Mouse (Mus musculus) forebrain, embryonic 11.5 days (tissue): ENCODE data around the gene Stpg3. TPM values are rescaled to one million over a fixed set of nuclear protein-coding genes. Genes with fewer than 3 reads are reported as not detected.
"Not testable (repeated sequence)": the region's sequence is repeated elsewhere in the genome, so short reads cannot be mapped to it uniquely, and the experiment has no call there.

Experiments used
- ATAC-seq: fragments of 200-750 bp; cut with Nextera tagmentation; replicated peaks from 2 replicates; pipeline ENCODE4 v1.8.0; 2017; ENCODE audit warnings: moderate TSS enrichment; ENCODE audit not compliant: low FRiP score
- DNase-seq: peaks from one replicate; pipeline ENCODE4 v3.0.0-alpha.2; 2017; ENCODE audit warnings: low spot score
- H3K27ac ChIP-seq: fragments of 300-500 bp; sonication (generic); 2 replicates; pipeline ENCODE4 v1.5.1; 2014; ENCODE audit warnings: low read depth, low read length
- H3K27me3 ChIP-seq: fragments of 300-500 bp; sonication (generic); 2 replicates; pipeline ENCODE4 v1.6.1; 2014; ENCODE audit warnings: mild to moderate bottlenecking, low read length, mixed read lengths; ENCODE audit not compliant: control insufficient read depth, insufficient read depth
- H3K36me3 ChIP-seq: fragments of 300-500 bp; sonication (generic); 2 replicates; pipeline ENCODE4 v1.6.1; 2014; ENCODE audit warnings: mild to moderate bottlenecking, low read length, moderate library complexity, mixed read lengths; ENCODE audit not compliant: control insufficient read depth, insufficient read depth
- H3K4me1 ChIP-seq: fragments of 300-500 bp; sonication (generic); replicated peaks from 2 replicates; pipeline ENCODE4 v1.6.1; 2014; ENCODE audit warnings: low read length, mixed read lengths; ENCODE audit not compliant: control insufficient read depth, insufficient read depth
- H3K4me2 ChIP-seq: fragments of 300-500 bp; sonication (generic); 2 replicates; pipeline ENCODE4 v1.6.1; 2014; ENCODE audit warnings: low read depth, mild to moderate bottlenecking, low read length, moderate library complexity, mixed read lengths; ENCODE audit not compliant: severe bottlenecking
- H3K4me3 ChIP-seq: fragments of 300-500 bp; sonication (generic); 2 replicates; pipeline ENCODE4 v1.5.1; 2014; ENCODE audit warnings: low read depth, low read length
- H3K9ac ChIP-seq: fragments of 300-500 bp; sonication (generic); 2 replicates; pipeline ENCODE4 v1.6.1; 2014; ENCODE audit warnings: low read length
- H3K9me3 ChIP-seq: fragments of 300-500 bp; sonication (generic); 2 replicates; pipeline ENCODE4 v1.6.1; 2016; ENCODE audit warnings: low read length, mixed read lengths; ENCODE audit not compliant: control insufficient read depth
- WGBS: fragments of 180-500 bp; shearing (Covaris S2); extraction: QIAGEN DNeasy Blood & Tissue Kit; methylation state at CpG from one replicate; pipeline ENCODE4 v1.1.7; 2014; 5-methylcytosine and 5-hydroxymethylcytosine counted together
- polyA plus RNA-seq: library from polyadenylated mRNA; unstranded; fragments of >200 nt; fragmentation: Nextera tagmentation; extraction: Ambion mirVana; gene quantifications from 2 replicates; pipeline ENCODE4 v1.2.1, GENCODE M21; 2014

Gene Stpg3
- polyA plus RNA-seq = not detected in 2 replicates

DNA sequence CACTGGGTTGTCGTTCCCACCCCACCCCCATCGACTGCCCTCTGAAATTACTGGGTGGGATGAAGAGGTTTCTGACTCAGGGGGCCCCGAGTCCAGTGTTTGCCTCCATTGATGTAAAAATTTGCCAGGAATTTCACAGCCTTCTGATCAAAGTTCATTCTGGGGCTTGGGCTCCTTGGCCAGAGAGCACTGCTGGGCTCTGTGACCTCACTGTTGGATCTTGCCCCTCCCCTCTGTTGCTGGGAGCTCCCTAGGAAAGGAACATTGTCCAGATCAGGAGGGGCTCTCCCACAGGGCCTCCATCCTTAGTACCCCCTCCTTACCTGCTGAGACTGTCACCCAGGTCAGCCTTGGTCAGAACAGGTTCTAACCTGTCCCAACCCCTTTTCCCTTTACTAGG lies at the start of gene Stpg3:
Stpg3 (minus strand) TSS at position 194 of the 400 bp plus-strand sequence.
- H3K9me3 ChIP-seq = no peaks in the 10 kb centered on the region
- peaks cover 6% of the 10 kb centered on the region; the same call in 1 of the 2 replicates for H3K4me1 ChIP-seq

DNA sequence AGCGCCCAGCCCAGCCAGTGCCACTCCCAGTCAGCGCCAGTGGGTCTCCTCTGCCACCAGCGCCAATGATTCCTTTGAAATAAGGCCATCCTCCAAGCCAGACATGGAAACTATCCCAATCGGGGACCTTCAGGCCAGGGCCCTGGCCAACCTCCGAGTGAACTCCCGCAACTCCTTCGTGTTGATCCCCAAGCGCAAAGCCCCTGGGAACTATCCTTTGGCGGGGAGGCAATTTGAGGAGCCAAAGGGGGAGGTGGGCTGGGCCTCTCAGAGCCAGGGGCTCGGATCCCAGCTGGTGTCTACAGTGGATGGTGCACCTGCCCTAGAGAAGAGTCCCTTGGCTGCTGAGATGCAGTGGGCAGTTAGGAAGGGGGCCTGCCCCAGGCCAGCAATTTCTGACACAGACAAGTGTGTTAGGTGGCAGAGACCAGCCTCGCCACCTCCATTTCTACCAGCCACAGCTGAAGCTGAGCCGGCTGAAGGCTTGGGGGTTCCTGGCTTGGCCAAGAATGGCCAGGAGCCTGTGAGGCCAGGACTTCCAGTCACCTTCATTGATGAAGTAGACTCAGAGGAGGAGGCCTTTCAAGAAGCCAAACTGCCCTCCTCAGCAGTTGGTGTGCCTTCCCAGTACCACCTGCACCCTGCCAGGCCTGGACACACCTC lies 49.3 kb upstream of the Stpg3 start:
- H3K9me3 ChIP-seq = no peaks in the 10 kb centered on the region
- H3K4me2 ChIP-seq = peak overlapping the region; percentile 100
- DNase-seq (no peak), ATAC-seq (no peak)
- no peaks in the 10 kb centered on the region for H3K36me3 ChIP-seq
- H3K4me1 ChIP-seq = peaks cover 16% of the 10 kb centered on the region
- WGBS = 23% methylated on average over 12 of the region's 12 CpGs
- H3K4me3 ChIP-seq = peak overlapping the region; percentile 77
- no peak overlapping the region for H3K27ac ChIP-seq
- peaks cover 16% of the 10 kb centered on the region for H3K27me3 ChIP-seq
- peak overlapping the region; percentile 63 for H3K9ac ChIP-seq

More for the DNA sequence above, at the start of gene Stpg3:
- 78% methylated on average over 3 of the region's 3 CpGs for WGBS
- Histone ChIP-seq H3K4me2 (no peak within 1 kb of the TSS), H3K9ac (no peak within 1 kb of the TSS), H3K36me3 (no peaks in the 10 kb centered on the region), H3K27me3 (no peaks in the 10 kb centered on the region), H3K4me3 (no peak within 1 kb of the TSS), H3K27ac (no peak within 1 kb of the TSS)
- ATAC-seq = no peak
- DNase-seq = no peak

- H3K27ac ChIP-seq = no peak overlapping the region
- WGBS = under 1% methylated on average over 81 of the region's 82 CpGs
- H3K9ac ChIP-seq = peak overlapping the region; percentile 63
- H3K4me3 ChIP-seq = peak overlapping the region; percentile 77
- DNase-seq (peak; percentile 77), ATAC-seq (peak; percentile 56)
- H3K27me3 ChIP-seq = peaks cover 16% of the 10 kb centered on the region
- peaks cover 16% of the 10 kb centered on the region for H3K4me1 ChIP-seq
- no peaks in the 10 kb centered on the region for H3K36me3 ChIP-seq
- no peaks in the 10 kb centered on the region for H3K9me3 ChIP-seq
- H3K4me2 ChIP-seq = peak overlapping the region; percentile 100
These were observed 48.6 kb upstream of the Stpg3 start for GRCm38 (mm10) chr2:25262795-25263622.

GRCm38 (mm10) chr2:25262291-25262767 lies 47.9 kb upstream of the Stpg3 start, which contains the start of gene Tprn:
Gene Tprn (plus strand): TSS chr2:25262618.
- peaks cover 16% of the 10 kb centered on the region for H3K27me3 ChIP-seq
- peaks cover 16% of the 10 kb centered on the region for H3K4me1 ChIP-seq
- H3K9me3 ChIP-seq = no peaks in the 10 kb centered on the region
- no peaks in the 10 kb centered on the region for H3K36me3 ChIP-seq
- peak; percentile 99 for ATAC-seq
- peak within 1 kb of the TSS; percentile 100 for H3K4me2 ChIP-seq
- peak within 1 kb of the TSS; percentile 77 for H3K4me3 ChIP-seq
- H3K9ac ChIP-seq = peak within 1 kb of the TSS; percentile 63
- WGBS = under 1% methylated on average over 38 of the region's 39 CpGs
- peak; percentile 94 for DNase-seq
- no peak within 1 kb of the TSS for H3K27ac ChIP-seq

DNA sequence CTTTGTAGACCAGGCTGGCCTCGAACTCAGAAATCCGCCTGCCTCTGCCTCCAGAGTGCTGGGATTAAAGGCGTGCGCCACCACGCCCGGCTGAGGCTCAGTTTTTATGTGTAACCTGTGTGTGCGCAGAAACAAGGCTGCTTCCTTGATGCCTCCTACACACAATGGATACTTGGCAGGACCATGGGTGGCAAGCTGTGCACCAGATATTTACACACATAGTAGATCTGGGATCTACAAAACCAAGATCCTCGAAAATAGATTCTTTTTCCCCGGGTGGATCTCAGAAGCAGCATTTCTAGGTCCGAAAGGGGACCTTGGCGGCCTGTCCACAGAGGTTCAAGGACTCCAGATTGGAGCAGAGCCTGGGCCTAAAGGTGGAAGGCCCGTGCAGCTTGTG lies 47.4 kb upstream of the Stpg3 start:
- H3K27me3 ChIP-seq = peaks cover 16% of the 10 kb centered on the region
- DNase-seq = no peak
- H3K9me3 ChIP-seq = no peaks in the 10 kb centered on the region
- H3K27ac ChIP-seq = no peak overlapping the region
- peak overlapping the region; percentile 28; the same call in 1 of the 2 replicates for H3K9ac ChIP-seq
- WGBS = 46% methylated on average over 10 of the region's 12 CpGs
- H3K36me3 ChIP-seq = no peaks in the 10 kb centered on the region
- peaks cover 16% of the 10 kb centered on the region for H3K4me1 ChIP-seq
- peak overlapping the region; percentile 77 for H3K4me3 ChIP-seq
- ATAC-seq = peak; percentile 6; the same call in 1 of the 2 replicates
- H3K4me2 ChIP-seq = peak overlapping the region; percentile 100

DNA sequence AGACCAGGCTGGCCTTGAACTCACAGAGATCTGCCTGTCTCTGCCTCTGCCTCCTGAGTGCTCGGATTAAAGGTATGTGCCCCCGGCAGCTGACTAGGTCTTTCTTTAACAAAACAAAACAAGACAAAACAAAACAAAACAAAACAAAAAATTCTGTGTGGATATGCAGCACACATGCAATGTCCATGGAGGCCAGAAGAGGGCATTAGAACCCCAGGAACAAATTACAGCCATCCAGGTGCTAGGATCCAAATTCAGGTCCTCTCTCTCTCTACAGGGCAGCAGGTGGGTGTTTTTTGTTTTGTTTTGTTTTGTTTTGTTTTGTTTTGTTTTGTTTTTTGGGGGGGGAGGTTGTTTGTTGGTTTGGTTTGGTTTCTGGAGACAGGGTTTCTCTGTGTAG lies 44.5 kb upstream of the Stpg3 start:
- 49% methylated on average over 2 of the region's 2 CpGs for WGBS
- no peak overlapping the region for H3K9ac ChIP-seq
- H3K4me3 ChIP-seq = no peak overlapping the region

GRCm38 (mm10) chr2:25257250-25257649 lies 42.8 kb upstream of the Stpg3 start:
- H3K4me2 ChIP-seq, DNase-seq, H3K4me3 ChIP-seq, H3K36me3 ChIP-seq, H3K9me3 ChIP-seq, ATAC-seq, H3K27ac ChIP-seq, H3K9ac ChIP-seq, H3K27me3 ChIP-seq: not testable (repeated sequence)
- WGBS = 89% methylated on average over 5 of the region's 5 CpGs
- H3K4me1 ChIP-seq = peaks cover 11% of the 10 kb centered on the region

More for the DNA sequence above, 44.5 kb upstream of the Stpg3 start:
- Histone ChIP-seq H3K27me3 (peaks cover 10% of the 10 kb centered on the region), H3K9me3 (no peaks in the 10 kb centered on the region), H3K27ac (no peak overlapping the region), H3K4me2 (no peak overlapping the region), H3K4me1 (peaks cover 22% of the 10 kb centered on the region), H3K36me3 (no peaks in the 10 kb centered on the region)
- no peak for ATAC-seq
- DNase-seq = no peak

DNA sequence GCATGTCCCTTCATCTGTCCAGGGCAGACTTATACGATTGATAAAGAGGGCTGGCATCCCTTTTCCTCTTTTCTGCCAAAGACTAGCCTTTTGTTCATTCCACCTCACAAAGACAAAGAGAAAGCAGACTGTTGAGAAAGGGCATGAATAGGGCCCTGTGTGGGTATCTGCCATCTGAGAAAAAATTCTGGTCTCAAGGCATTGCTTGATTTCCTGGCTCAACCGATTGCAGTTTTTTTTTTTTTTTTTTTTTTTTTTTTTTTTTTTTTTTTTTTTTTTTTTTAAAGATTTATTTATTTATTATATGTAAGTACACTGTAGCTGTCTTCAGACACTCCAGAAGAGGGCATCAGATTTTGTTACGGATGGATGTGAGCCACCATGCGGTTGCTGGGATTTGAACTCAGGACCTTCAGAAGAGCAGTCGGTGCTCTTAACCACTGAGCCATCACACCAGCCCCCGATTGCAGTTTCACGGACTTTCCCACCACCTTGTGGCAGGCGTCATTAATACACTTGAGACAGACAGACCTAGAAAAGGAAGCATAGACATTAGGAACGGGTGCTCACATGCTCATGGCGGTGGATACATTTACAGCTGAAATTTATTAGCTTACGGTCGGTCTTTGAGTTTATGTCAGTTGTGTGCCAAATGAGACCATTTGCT lies 42.1 kb upstream of the Stpg3 start:
- H3K4me1 ChIP-seq = peaks cover 11% of the 10 kb centered on the region
- not testable (repeated sequence) for H3K9me3 ChIP-seq, H3K27ac ChIP-seq, H3K9ac ChIP-seq, H3K27me3 ChIP-seq, ATAC-seq, DNase-seq, H3K36me3 ChIP-seq
- peak overlapping the region; percentile 95; the same call in 1 of the 2 replicates for H3K4me2 ChIP-seq
- WGBS = 63% methylated on average over 10 of the region's 12 CpGs
- H3K4me3 ChIP-seq = peak overlapping the region; percentile 97
